Mouse (Mus musculus): ENCODE results near the gene Dhrs1. TPM values are rescaled to one million over a fixed set of nuclear protein-coding genes. Genes with fewer than 3 reads are reported as not detected.
"Not testable (repeated sequence)": the region's sequence is repeated elsewhere in the genome, so short reads cannot be mapped to it uniquely, and the experiment has no call there.

Dhrs1 gene
- total RNA-seq, 2 experiments from 2014 or later, result 27.3 to 35.9 TPM

DNA sequence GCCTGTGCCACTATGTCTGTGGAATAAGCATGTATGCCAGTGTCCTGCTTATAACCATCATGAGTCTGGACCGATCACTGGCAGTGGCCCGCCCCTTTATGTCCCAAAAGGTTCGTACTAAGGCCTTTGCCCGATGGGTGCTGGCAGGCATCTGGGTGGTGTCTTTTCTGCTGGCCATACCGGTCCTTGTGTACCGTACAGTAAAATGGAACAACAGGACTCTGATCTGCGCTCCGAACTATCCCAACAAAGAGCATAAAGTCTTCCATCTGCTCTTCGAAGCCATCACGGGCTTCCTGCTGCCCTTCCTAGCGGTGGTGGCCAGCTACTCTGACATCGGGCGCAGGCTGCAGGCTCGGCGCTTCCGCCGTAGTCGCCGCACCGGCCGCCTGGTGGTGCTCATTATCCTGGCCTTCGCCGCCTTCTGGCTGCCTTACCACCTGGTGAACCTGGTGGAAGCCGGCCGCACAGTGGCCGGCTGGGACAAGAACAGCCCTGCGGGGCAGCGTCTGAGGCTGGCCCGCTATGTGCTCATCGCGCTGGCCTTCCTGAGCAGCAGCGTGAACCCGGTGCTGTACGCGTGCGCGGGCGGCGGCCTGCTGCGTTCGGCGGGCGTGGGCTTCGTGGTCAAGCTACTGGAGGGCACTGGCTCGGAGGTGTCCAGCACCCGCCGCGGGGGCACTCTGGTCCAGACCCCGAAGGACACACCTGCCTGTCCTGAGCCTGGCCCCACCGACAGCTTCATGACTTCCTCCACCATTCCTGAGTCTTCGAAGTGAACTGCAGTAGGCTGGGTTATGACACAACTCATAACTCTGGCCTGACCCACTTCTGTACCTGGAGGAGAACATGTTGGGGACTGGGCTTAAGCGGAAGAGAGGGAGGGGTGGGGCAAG, 22.3 kb upstream of the Dhrs1 start:
- intact Hi-C loops (cut with DNase I), result no loop called here
- DNase-seq, result peak; percentile 40 to 54

DNA sequence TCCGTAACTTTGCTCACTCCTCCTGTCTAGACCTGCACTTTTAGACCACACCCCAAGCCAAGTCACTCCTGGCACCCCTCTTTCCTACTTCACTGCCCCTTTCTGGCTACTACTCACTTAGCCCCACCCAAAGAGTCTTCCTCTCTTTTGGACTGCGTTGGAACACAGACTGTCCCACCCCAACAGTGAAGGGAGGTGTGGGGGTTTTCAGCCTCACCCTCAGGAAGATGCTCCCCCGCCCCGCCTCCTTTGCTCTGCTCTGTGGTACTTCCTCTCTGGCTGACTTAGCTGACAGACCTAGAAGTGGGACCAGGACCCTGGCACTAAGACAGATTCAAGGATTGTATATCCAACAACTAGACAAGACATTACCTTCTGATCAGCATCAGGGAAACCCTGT, 20.2 kb upstream of the Dhrs1 start, which contains the start of gene Ltb4r1:
TSS of gene Ltb4r1 (plus strand) at position 267 of the 400 bp plus-strand sequence.
- DNase-seq, result no peak
- intact Hi-C loops (cut with DNase I), result no loop called here

DNA sequence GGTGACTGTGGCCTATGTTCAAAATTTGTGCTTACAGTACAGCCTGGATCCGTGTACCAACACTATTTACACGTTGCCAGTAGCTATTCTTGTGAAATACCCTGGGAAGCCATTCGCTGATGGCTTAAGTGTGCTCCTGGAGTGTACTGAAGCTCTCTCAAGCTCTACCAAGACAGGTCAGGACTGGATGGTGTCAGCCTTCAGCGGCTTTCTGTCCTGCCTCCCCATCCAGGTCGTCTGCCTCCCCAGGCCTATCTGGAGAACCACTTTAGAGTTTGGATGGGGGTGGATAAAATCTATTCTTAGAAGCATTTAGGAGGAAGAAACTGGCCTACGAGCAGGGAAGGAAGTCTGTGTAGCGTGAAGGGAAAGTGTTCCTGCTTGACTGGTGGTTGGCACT, 17.7 kb upstream of the Dhrs1 start:
- intact Hi-C loops (cut with DNase I), result no loop called here

DNA sequence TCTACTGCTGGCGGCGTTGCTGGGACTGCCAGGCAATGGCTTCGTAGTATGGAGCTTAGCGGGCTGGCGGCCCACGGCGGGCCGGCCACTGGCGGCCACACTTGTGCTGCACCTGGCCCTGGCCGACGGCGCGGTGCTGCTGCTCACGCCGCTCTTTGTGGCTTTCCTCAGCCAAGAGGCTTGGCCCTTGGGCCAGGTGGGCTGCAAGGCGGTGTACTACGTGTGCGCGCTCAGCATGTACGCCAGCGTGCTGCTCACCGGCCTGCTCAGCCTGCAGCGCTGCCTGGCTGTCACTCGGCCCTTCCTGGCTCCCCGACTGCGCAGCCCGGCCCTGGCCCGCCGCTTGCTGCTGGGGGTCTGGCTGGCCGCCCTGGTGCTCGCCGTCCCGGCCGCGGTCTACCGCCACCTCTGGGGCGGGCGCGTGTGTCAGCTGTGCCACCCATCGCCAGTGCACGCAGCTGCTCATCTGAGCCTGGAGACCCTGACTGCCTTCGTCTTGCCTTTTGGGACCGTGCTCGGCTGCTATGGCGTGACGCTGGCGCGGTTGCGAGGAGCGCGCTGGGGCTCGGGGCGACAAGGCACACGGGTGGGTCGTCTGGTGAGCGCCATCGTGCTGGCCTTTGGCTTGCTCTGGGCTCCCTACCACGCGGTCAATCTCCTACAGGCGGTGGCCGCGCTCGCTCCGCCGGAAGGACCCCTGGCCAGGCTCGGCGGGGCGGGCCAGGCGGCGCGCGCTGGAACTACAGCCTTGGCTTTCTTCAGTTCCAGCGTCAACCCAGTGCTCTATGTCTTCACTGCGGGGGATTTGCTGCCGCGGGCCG, 16.7 kb upstream of the Dhrs1 start:
- intact Hi-C loops (cut with DNase I), result no loop called here

More for the DNA sequence above, 17.7 kb upstream of the Dhrs1 start:
- DNase-seq, result no peak

DNA sequence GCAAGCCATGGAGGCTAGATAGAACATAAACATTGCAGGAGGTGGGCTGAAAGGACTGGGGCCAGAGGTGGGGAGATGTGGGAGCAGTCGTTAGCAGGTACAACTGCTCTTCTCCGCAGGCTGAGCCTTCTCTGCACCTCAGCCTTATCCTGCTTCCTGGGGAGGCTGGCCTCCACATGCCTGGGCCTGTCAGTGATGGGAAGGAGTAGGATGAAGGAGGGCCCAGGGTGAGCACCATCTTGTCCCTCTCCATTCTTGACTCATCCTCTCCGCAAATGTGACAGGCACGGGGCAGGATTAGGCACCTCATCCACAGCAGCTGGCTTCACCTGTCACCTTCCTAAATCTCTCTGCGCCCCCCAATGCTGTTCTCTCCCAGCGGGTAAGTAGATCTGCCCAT, 15.7 kb upstream of the Dhrs1 start, which contains the start of gene Ltb4r2:
TSS of gene Ltb4r2 (plus strand) at position 266 of the 400 bp plus-strand sequence.
- intact Hi-C loops (cut with DNase I), result no loop called here
- no peak for DNase-seq

More for the DNA sequence above, 16.7 kb upstream of the Dhrs1 start:
- DNase-seq, result peak in 1 of 2 experiments; percentile 53

DNA sequence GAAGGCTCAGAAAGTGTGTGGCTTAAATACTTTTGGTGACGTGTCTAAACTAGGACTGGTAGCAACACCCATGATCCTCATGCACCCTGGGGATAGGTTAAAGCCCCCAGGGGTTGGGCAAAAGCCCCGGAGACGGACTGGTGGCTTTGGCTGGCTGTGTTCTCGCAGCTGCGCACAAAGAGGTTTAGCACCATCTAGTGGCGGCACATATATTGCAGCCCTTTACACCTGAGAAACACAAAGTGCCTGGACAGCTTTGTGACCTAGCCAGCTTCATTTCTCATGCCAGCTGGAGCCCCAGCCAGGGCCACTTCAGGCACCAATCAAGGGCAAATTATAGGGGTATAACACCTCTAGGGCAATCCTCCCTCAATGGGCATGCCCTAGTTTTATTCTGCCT, 14.7 kb upstream of the Dhrs1 start:
- DNase-seq, result peak; percentile 67 to 68
- intact Hi-C loops (cut with DNase I), result not testable (repeated sequence)

DNA sequence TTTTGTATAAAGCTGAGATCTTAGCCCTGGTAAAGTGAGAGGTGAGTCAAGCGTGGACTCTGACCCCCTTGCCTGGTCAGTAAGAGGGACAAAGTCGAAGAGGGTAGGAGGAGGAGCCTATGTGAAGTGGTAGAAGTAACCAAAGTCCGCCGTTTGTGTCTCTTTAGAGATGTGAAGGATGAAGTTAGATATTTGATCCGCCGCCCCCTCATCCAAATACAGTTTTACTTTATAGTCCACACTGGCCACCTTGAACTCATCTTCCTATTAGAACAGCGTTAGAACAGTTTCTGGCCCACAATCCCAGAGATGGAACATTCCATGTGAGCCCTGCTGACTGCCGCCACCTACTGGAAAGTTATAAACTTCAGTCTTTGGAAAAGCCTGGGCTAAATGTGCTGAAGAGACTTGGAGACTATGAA, 12.9 kb upstream of the Dhrs1 start, which contains the start of gene Cideb:
TSS of gene Cideb (minus strand) at position 96 of the 422 bp plus-strand sequence.
- intact Hi-C loops (cut with DNase I), result loop anchor here (5.0 kb wide), 1 partner anchor 131 kb away; no protein-coding TSS in a partner anchor
- no peak for DNase-seq

DNA sequence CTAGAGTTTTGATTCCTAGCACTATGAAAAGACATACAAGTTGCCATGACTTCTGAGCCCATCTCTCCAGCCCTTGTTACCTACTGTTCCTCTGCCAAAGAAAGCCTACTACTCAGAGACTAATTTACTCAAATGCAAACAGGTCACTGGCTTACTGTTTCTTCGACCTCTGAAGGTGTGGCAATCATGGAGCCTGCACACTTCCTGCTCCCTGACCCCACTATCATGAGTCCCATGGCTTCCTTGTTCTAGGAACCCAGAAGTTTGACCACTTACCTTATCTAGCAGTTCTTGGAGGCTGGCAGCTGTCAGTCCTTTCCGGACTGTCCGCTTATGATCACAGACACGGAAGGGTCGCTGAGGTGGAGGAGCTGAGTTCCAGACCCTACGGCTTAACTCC, 12.1 kb upstream of the Dhrs1 start:
- no peak for DNase-seq
- intact Hi-C loops (cut with DNase I), result loop anchor here (5.0 kb wide), 1 partner anchor 130 kb away; no protein-coding TSS in a partner anchor

DNA sequence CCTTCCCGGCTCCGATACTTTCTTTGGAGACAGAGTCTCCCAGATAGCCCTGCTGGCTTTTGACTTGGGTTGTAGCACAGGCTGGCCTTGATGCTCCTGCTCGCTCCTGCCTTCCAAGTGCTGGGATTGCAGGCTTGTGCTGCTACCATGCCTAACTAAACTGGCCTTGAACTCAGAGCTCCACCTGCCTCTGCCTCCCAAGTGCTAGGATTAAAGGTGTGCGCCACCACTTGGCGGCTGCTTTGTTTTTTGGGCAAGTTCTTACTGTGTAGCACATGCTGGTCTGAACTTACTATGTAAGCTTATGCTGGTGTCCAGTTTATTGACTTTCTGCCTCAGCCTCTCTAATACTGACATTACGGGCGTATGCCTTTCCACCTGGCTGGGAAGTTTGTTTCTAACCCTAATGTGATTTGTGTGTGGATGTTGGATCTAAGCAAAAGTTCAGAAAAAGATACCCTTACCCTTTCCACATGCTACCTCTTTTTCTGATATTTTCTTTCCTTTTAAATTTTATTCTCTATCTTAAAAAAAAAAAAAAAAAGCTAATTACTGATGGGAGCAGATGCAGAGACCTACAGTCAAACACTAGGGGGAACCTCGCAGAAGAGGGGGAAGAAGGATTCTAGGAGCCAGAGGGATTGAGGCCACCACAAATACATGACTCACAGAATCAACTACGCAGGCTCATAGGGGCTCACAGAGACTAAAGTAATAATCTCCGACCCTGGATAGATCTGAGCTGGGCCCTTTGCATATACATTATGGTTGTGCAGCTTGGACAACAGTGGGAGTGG, 1.8 kb upstream of the Dhrs1 start:
- DNase-seq, result no peak
- intact Hi-C loops (cut with DNase I), result no loop called here

DNA sequence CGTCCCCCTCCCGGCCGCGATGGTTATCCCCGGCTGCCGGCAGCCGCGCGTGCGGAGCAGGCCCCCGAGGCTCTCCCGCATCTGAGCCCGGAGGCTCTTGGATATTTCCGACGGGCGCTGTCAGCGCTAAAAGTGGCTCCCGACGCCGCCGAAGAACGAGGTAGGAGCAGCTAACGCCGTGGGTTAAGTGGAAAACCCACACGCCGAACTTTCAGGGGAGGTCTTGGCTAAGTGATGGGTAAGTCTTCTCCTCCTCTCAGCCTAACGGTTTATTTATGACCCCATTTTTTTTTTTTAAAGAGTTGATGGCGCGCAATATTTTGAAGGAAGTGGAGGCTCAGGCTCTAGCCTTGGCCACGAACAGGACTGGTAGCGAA, 359 bp upstream of the Dhrs1 start:
- intact Hi-C loops (cut with DNase I), result loop anchor here (2.0 kb wide), 1 partner anchor 65 kb away; the partner anchor contains the start of gene Tinf2

DNA sequence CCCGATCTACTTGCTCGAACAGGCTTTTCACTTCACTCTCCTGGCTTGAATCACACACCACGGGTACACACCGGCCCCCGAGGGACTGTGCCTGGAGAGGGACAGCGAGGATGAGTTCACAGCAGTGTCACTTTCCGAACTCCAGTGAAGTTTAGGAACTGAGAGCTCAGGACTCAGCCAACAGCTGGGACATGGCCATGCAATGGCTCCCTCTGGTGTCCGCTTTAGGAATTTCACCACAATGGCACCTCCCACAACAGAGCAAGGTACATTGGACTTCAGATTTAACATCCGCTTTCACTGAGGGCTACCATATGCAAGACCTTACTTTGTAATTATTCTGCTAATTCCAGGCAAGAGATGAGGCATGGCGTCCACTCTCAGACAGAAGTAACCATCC, 1.8 kb downstream of the Dhrs1 start:
- intact Hi-C loops (cut with DNase I), result loop anchor here (2.0 to 5.0 kb wide), 3 partner anchors 63 to 246 kb away; partner anchors contain the start of gene Tinf2
- peak; percentile 76 to 87 for DNase-seq

More for the DNA sequence above, 359 bp upstream of the Dhrs1 start:
- DNase-seq, result no peak

DNA sequence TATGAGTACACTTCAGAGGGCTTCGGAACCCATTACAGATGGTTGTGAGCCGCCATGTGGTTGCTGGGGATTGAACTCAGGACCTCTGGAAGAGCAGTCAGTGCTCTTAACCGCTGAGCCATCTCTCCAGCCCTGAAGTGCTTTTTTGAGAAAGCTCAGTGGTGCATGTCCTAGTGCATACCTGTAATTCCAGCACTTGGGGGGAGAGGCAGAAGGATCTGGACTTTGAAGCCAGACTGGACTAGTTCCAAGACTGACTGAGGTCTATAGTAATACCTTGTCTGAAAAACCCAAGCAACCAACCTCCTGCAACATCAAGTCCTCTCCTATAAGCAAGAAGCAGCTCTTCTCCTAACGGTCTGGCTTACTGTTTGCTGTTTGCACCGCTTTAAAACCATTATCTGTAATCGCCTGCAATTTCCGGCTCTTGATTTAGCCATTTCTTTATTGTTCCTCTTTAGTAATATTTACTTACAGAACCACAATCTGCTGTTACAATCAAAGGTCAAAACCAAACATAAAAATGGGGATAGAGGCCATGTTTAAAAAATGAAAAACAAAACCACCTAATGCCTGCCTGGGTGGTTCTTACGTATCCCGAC, 8.3 kb downstream of the Dhrs1 start:
- intact Hi-C loops (cut with DNase I), result no loop called here
- no peak for DNase-seq

DNA sequence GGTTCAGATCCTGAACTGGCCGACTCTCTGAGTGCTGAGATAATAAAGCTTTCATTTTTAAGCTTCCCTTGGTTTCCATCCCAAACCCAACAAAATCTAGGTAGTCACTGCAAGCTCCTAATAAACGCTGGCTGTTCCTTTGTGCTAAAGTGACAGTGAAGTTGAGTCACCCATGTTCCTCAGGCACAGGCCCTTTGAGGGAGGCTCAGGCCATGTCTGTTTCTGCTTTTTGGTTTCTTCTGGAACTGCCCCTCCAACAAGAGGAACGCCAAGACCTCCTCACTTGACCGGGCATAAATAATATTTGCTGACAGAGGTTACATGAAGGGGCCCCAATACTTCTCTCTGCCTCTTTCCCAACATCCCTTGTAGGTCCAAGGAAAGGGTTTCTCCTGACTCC, 9.7 kb downstream of the Dhrs1 start:
- intact Hi-C loops (cut with DNase I), result no loop called here
- DNase-seq, result no peak

DNA sequence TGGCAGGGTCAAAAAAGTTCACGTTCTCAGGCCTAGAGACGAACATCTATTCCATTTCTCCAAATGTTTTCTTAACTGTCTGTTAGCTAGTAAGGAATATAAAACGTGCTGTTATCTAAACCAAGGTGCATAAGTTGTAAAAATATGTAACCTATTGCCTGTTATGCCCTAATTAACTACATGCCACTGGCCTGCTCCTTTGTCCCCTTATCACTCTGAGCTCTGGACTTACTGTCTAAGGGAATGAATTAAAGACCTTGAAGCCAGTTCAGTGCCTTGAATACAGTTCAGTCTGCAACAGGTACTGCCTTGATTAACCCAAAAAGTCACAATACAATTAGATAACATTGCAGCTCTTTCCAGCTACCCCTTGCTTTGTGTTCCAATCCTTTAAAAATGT, 10.2 kb downstream of the Dhrs1 start:
- intact Hi-C loops (cut with DNase I), result no loop called here
- DNase-seq, result no peak

DNA sequence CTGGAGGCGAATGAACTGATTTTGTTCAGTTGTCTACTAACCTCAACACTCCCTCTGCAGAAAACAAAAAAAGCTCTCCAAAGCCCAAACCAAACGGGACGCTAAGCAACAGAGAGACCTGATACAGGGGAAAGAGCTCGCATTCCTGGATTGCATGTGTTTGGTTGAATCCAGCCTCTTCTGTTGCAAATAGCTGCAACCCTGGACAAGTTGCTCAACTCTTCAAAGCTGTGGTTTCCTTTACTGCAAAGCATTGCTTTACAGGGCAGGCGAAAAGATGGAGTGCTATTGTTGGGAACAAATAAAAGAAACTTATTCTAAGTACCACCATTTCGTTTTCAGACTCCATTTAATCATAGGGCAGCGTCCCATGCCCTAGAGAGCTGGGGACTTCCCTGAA, 10.6 kb downstream of the Dhrs1 start:
- intact Hi-C loops (cut with DNase I), result no loop called here
- DNase-seq, result no peak

DNA sequence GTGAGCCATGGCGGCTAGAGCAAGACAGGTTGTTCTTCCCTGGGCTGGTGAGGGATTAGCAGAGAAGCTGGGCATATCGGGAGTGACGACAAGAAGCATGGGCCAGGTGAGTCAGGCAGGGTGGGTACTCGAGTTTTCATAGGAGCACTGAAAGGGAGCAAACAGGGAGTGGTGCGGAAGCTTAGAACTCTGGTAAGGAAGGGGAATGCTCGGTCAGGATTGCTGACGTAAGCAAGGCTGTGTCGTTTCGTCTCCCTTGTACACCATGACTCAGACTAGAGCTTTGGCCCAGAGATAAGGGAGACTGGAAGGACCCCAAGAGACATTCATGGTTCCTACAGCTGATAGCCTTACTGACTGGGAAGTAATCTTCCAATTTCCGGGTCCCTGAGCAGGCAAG, 11.6 kb downstream of the Dhrs1 start:
- DNase-seq, result no peak
- intact Hi-C loops (cut with DNase I), result no loop called here

DNA sequence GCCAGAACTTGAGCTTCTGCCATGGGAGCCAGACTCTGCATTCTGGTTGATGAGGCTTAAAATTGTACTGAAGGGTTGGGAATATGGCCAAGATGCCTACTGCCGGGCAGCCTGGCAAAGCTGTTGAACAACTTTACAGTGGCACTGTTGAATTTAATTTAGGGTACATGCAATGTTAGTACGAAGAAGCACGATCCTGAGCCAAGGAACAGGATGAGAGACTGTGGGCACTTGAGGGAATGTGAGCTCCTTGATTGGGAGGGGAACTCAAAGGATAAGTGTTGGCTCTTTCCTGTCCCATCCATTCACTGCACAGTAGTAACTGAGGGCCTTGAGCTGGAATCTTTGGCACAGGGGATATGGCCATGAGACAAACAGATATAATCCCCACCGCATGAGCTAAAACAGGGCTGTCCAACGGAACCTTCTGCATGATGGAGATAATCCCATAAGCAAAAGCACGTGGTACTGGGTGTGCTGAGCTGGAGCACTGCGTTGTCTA, 14.9 kb downstream of the Dhrs1 start:
- DNase-seq, result no peak
- intact Hi-C loops (cut with DNase I), result no loop called here

DNA sequence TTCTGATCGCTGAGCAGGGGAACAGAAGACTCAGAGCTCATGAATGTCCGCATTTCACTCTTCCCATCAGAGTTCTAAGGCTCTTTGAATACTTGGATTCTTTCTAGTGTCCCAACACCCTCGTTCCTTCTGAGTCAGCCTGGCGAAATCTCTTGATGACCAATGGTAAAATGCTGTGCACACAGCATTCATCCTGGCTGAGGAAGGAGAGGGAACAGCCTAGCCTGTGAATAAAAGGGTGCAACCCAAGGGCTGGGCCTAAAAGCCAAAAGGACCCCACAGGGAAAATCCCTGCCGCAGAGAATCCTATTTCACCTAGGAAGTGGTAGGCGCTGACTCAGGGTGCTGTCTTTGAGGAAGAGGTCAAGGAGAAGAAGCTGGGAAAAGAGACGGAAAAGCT, 15.4 kb downstream of the Dhrs1 start:
- intact Hi-C loops (cut with DNase I), result no loop called here
- no peak for DNase-seq

DNA sequence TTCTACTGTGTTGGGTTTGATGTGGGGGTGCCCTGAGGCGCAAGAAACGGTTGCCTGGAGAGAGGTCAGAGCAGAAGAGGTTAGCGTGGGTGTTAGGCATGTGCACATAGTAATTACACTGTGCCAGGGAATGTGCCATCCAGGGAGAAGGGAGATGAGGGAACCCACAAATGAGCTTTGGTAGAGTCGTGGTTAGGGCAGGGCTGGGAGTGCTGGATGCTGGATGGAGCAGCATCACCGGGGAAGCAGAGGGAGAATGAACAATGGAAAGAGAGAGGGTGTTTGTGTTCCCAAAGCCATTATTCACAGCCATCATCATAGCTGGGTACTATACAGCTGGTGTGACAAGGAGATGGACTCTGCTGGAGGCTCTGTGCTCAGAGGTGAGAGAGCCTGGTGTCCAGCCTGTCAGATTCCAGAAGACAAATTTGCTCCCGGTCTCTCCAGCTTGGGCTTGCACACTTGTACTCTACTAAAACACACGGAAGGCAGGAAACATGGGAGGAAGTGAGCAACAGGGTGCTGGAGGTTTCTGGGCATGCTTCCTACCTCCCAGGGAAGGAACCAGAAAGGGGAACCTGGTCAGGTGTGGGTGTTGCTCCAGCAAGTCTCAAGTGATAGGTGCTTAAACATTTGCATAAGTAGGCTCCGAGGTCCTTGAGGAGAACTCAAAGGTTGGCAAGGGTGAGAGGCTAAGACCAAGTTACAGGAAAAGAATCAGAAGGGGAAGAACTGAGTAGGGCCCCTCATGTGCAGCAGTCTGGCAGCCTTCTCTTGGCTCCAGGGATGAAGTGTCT, 17.4 kb downstream of the Dhrs1 start:
- DNase-seq, result no peak
- intact Hi-C loops (cut with DNase I), result no loop called here

All from gastrocnemius, postnatal 36 days (tissue).